Mouse (Mus musculus) neural tube, embryonic 13.5 days (tissue): Measurements from ENCODE around the gene Rnf207. TPM values are rescaled to one million over a fixed set of nuclear protein-coding genes. Genes with fewer than 3 reads are reported as not detected.

Experiments
- ATAC-seq: fragments of 200-750 bp; cut with Nextera tagmentation; 2 replicates; pipeline ENCODE4 v1.8.0; 2017; ENCODE audit warnings: low read depth, mild to moderate bottlenecking, moderate TSS enrichment, moderate library complexity
- H3K27ac ChIP-seq: fragments of 300-500 bp; sonication (generic); replicated peaks from 2 replicates; pipeline ENCODE4 v1.5.1; 2015; ENCODE audit warnings: moderate library complexity, mild to moderate bottlenecking, inconsistent platforms
- H3K27me3 ChIP-seq: fragments of 300-500 bp; sonication (generic); 2 replicates; pipeline ENCODE4 v1.6.1; 2015; ENCODE audit warnings: mild to moderate bottlenecking, inconsistent platforms
- H3K36me3 ChIP-seq: fragments of 300-500 bp; sonication (generic); 2 replicates; pipeline ENCODE4 v1.6.1; 2015; ENCODE audit warnings: mild to moderate bottlenecking, inconsistent platforms
- H3K4me1 ChIP-seq: fragments of 300-500 bp; sonication (generic); replicated peaks from 2 replicates; pipeline ENCODE4 v1.6.1; 2015; ENCODE audit warnings: inconsistent platforms
- H3K4me2 ChIP-seq: fragments of 300-500 bp; sonication (generic); 2 replicates; pipeline ENCODE4 v1.6.1; 2015; ENCODE audit warnings: inconsistent platforms, mild to moderate bottlenecking, moderate library complexity
- H3K4me3 ChIP-seq: fragments of 300-500 bp; sonication (generic); 2 replicates; pipeline ENCODE4 v1.5.1; 2015; ENCODE audit warnings: mild to moderate bottlenecking, inconsistent platforms
- H3K9ac ChIP-seq: fragments of 300-500 bp; sonication (generic); 2 replicates; pipeline ENCODE4 v1.6.1; 2015; ENCODE audit warnings: moderate library complexity, mild to moderate bottlenecking, inconsistent platforms
- H3K9me3 ChIP-seq: fragments of 300-500 bp; sonication (generic); 2 replicates; pipeline ENCODE4 v1.6.1; 2016; ENCODE audit warnings: inconsistent platforms
- WGBS: fragments of 180-500 bp; shearing (Covaris S2); methylation state at CpG from one replicate; pipeline ENCODE4 v1.1.7; 2015; 5-methylcytosine and 5-hydroxymethylcytosine counted together
- polyA plus RNA-seq: library from polyadenylated mRNA; unstranded; fragments of >200 nt; fragmentation: Nextera tagmentation; extraction: Ambion mirVana; gene quantifications from 2 replicates; pipeline ENCODE4 v1.2.1, GENCODE M21; 2015

The Rnf207 gene
- polyA plus RNA-seq, 1 experiment from 2014 or later: 10.4 TPM

DNA sequence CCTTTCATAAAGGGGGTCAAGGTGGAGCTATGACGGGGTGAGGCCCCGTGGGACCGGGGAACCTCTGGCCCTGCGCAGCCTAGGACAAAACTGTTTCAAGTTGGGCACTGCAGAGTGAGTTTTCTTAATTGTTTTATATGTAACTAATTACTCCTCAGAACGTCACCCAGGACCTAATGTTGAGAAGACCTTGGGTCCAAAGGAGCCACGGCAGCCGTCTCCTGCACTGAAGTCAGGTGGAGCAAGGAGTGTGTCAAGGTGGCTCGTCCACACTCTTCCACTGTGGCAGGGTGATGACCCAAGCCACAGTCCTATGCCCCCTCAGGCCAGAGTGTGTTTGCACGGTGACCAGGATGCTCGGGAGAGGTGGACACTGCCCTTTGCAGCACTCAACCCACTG is 15.6 kb downstream of the Rnf207 start:
- Histone ChIP-seq H3K4me3 (no peak overlapping the region), H3K27ac (no peak overlapping the region), H3K4me2 (no peak overlapping the region), H3K9ac (no peak overlapping the region), H3K27me3 (no peaks in the 10 kb centered on the region), H3K4me1 (peaks cover 39% of the 10 kb centered on the region), H3K9me3 (no peaks in the 10 kb centered on the region), H3K36me3 (peaks cover 58% of the 10 kb centered on the region)
- 91% methylated on average over 10 of the region's 10 CpGs for WGBS
- no peak for ATAC-seq

GRCm38 (mm10) chr4:152302012-152302411 is 16.8 kb downstream of the Rnf207 start:
- Histone ChIP-seq H3K36me3 (peaks cover 51% of the 10 kb centered on the region), H3K9ac (no peak overlapping the region)
- WGBS: 81% methylated on average over 11 of the region's 11 CpGs

DNA sequence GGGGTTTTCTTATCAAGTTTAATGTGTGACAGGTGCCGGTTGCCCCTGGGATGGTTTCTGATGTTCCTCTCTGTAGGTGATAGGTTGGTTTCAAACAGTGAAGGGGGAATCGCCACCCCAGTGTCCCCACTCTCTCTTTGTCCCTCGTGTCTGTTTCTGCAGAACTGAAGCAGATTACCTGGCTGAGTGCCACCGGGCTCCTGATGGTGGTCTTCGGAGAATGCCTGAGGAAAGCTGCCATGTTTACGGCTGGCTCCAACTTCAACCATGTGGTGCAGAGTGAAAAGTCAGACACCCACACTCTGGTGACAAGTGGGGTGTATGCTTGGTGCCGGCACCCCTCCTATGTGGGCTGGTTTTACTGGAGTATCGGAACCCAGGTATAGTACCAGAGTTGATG is 18.4 kb downstream of the Rnf207 start:
- H3K4me2 ChIP-seq: no peak overlapping the region
- no peak overlapping the region for H3K4me3 ChIP-seq
- H3K27ac ChIP-seq: no peak overlapping the region
- H3K4me1 ChIP-seq: peaks cover 30% of the 10 kb centered on the region
- peaks cover 7% of the 10 kb centered on the region for H3K27me3 ChIP-seq
- no peaks in the 10 kb centered on the region for H3K9me3 ChIP-seq
- WGBS: 91% methylated on average over 8 of the region's 8 CpGs
- H3K36me3 ChIP-seq: peaks cover 51% of the 10 kb centered on the region
- no peak for ATAC-seq
- H3K9ac ChIP-seq: no peak overlapping the region

More at GRCm38 (mm10) chr4:152302012-152302411, 16.8 kb downstream of the Rnf207 start:
- no peaks in the 10 kb centered on the region for H3K27me3 ChIP-seq
- no peak for ATAC-seq
- peaks cover 40% of the 10 kb centered on the region for H3K4me1 ChIP-seq
- no peak overlapping the region for H3K4me3 ChIP-seq
- no peak overlapping the region for H3K4me2 ChIP-seq
- H3K9me3 ChIP-seq: no peaks in the 10 kb centered on the region
- H3K27ac ChIP-seq: no peak overlapping the region

DNA sequence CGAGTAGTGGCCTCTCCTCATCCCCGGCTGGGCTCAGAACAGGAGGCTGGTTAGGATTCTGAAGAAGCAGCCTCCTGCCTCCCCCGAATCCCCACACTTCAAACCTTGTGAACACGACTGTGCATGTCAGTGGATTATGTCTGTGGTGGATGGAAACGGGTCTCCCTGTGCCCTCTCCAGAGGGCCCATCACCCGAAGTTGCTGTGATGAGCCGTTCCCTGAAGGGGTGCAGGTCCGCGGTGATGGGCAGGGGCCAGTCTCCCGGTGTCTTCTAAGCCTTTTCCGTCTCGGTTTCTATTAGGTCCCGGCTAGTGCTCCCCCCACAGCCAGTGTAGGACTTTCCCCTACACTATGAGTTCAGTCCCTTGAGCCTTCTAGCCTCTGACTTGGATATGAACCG is 20.0 kb downstream of the Rnf207 start:
- Histone ChIP-seq H3K9ac (peak overlapping the region; percentile 97; the same call in 1 of the 2 replicates), H3K9me3 (no peaks in the 10 kb centered on the region), H3K27ac (no peak overlapping the region), H3K4me1 (peaks cover 26% of the 10 kb centered on the region), H3K4me3 (no peak overlapping the region), H3K27me3 (peaks cover 22% of the 10 kb centered on the region), H3K36me3 (peaks cover 42% of the 10 kb centered on the region), H3K4me2 (peak overlapping the region; percentile 98; the same call in 1 of the 2 replicates)
- 91% methylated on average over 14 of the region's 14 CpGs for WGBS
- no peak for ATAC-seq

- Histone ChIP-seq H3K27me3 (peaks cover 39% of the 10 kb centered on the region), H3K4me3 (peak within 1 kb of the TSS; percentile 96), H3K4me1 (peaks cover 43% of the 10 kb centered on the region), H3K36me3 (peaks cover 25% of the 10 kb centered on the region), H3K9ac (peak within 1 kb of the TSS; percentile 97), H3K27ac (peak within 1 kb of the TSS; percentile 86), H3K4me2 (peak within 1 kb of the TSS; percentile 98), H3K9me3 (no peaks in the 10 kb centered on the region)
- WGBS: under 1% methylated on average over 118 of the region's 119 CpGs
- ATAC-seq: peak; percentile 94
These were observed 21.6 kb downstream of the Rnf207 start, which contains the start of gene Icmt for GRCm38 (mm10) chr4:152296874-152297861. Gene Icmt, plus strand, starts transcription at chr4:152297227.

DNA sequence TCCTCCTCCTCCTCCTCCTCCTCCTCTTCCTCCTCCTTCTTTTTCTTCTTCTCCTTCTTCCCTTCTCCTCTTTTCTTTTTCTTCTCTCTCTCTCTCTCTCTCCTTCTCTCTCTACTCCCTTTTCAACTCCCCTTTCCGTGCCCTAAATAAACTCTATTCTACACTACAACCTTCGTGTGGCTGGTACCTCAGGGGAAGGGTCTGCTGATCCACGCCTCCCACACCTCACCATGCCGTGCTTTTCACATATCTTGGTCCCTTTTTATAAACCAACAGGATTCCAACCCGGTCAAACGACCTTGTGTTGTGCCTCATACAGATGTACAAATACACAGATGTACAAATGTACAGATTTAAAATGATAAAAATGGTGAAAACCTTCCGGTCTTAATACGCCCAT is 22.4 kb downstream of the Rnf207 start:
- 25% methylated on average over 8 of the region's 8 CpGs for WGBS
- ATAC-seq: no peak
- Histone ChIP-seq H3K27me3 (peaks cover 46% of the 10 kb centered on the region), H3K36me3 (peaks cover 17% of the 10 kb centered on the region), H3K9ac (peak overlapping the region; percentile 61), H3K4me2 (peak overlapping the region; percentile 69), H3K4me3 (peak overlapping the region; percentile 96), H3K27ac (0 out of 2 replicates have a peak overlapping the region, but pooled peaks have one; percentile 24), H3K9me3 (no peaks in the 10 kb centered on the region), H3K4me1 (peaks cover 51% of the 10 kb centered on the region)

DNA sequence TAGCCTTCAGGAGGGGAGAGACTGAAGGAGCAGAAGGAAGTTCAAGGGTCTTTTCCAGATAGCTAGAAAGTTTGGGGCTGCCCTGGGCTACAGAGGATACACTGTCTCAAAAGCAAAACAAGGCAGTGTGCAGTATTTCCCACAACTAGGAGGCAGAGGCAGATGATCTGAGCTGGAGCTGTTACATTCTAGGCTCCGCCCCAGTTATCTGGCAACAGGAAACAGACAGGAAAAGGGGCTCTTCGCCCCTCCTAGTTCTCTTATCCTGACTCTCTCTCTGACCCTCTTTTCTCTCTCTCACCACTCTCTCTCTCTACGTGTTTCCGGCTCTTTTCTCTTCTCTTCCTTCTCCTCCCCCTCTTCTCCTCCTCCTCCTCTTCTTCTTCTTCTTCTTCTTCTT is 22.9 kb downstream of the Rnf207 start:
- Histone ChIP-seq H3K9me3 (no peaks in the 10 kb centered on the region), H3K36me3 (peaks cover 13% of the 10 kb centered on the region), H3K4me3 (no peak overlapping the region), H3K9ac (no peak overlapping the region), H3K4me1 (peaks cover 55% of the 10 kb centered on the region), H3K4me2 (no peak overlapping the region), H3K27ac (no peak overlapping the region), H3K27me3 (peaks cover 51% of the 10 kb centered on the region)
- 52% methylated on average over 4 of the region's 4 CpGs for WGBS
- ATAC-seq: no peak

- H3K27me3 ChIP-seq: peaks cover 64% of the 10 kb centered on the region
- peaks cover 69% of the 10 kb centered on the region for H3K4me1 ChIP-seq
- no peaks in the 10 kb centered on the region for H3K36me3 ChIP-seq
- no peak overlapping the region for H3K9ac ChIP-seq
- H3K4me2 ChIP-seq: no peak overlapping the region
- H3K9me3 ChIP-seq: no peaks in the 10 kb centered on the region
- 51% methylated on average over 10 of the region's 10 CpGs for WGBS
- no peak overlapping the region for H3K27ac ChIP-seq
- H3K4me3 ChIP-seq: no peak overlapping the region
- no peak for ATAC-seq
These were observed 24.4 kb downstream of the Rnf207 start for GRCm38 (mm10) chr4:152294188-152294929.

GRCm38 (mm10) chr4:152292102-152292765 is 26.6 kb downstream of the Rnf207 start:
- no peak overlapping the region for H3K4me3 ChIP-seq
- H3K36me3 ChIP-seq: no peaks in the 10 kb centered on the region
- WGBS: 2% methylated on average over 12 of the region's 12 CpGs
- 0 out of 2 replicates have a peak overlapping the region, but pooled peaks have one; percentile 18 for H3K9ac ChIP-seq
- no peaks in the 10 kb centered on the region for H3K9me3 ChIP-seq
- H3K4me1 ChIP-seq: peaks cover 68% of the 10 kb centered on the region
- H3K27ac ChIP-seq: peak overlapping the region; percentile 28; the same call in 1 of the 2 replicates
- peaks cover 80% of the 10 kb centered on the region for H3K27me3 ChIP-seq
- ATAC-seq: peak; percentile 17; the same call in 1 of the 2 replicates
- H3K4me2 ChIP-seq: no peak overlapping the region

DNA sequence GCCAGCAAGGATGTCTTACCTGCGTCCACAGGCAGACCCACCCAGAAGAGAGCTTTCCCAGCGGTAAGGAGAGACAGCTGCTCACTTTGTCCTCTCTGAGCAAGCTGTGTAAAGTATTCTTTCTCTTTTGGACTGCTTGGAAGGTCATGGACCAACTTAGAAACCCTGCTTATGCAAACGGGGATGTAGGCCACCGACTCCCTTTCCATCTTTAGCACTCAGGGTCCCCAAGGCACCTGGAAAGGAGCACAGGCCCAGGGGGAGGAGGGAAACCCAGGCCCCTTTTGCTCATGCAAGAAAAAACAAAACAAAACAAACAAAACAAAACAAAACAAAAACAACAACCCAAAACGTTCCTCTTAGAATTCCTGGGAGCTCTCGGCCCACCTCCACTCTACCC is 27.2 kb downstream of the Rnf207 start, which contains the start of gene Hes3:
TSS of gene Hes3 (minus strand) at position 101 of the 400 bp plus-strand sequence.
- H3K27me3 ChIP-seq: peaks cover 87% of the 10 kb centered on the region
- peak within 1 kb of the TSS; percentile 57 for H3K4me2 ChIP-seq
- no peak within 1 kb of the TSS for H3K27ac ChIP-seq
- no peaks in the 10 kb centered on the region for H3K9me3 ChIP-seq
- no peak for ATAC-seq
- H3K4me1 ChIP-seq: peaks cover 74% of the 10 kb centered on the region
- WGBS: 15% methylated on average over 6 of the region's 6 CpGs
- no peaks in the 10 kb centered on the region for H3K36me3 ChIP-seq
- peak within 1 kb of the TSS; percentile 28 for H3K4me3 ChIP-seq
- H3K9ac ChIP-seq: peak within 1 kb of the TSS; percentile 67

DNA sequence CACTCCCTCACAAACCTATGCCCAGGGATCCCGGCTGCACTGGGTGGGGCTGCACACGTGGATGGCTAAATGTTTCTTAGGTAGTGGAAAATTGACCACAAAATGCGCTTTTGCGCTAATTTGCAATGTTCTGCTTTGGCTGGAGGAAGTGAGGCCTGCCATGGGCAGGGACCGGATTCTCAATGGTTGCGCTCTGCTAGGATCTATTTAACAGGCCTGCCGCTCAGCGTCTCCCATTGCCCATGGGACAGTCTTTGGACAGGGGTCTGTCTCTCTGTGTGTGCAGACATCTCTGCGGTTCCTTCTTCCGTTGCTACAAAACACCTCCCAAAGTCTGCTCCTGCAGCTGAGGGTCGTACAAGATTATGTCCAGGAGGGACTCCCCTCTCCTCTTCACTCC is 27.8 kb downstream of the Rnf207 start:
- peak overlapping the region; percentile 57 for H3K4me2 ChIP-seq
- H3K9me3 ChIP-seq: no peaks in the 10 kb centered on the region
- WGBS: 8% methylated on average over 11 of the region's 11 CpGs
- H3K27ac ChIP-seq: no peak overlapping the region
- H3K4me1 ChIP-seq: peaks cover 77% of the 10 kb centered on the region
- peaks cover 91% of the 10 kb centered on the region for H3K27me3 ChIP-seq
- no peak for ATAC-seq
- H3K9ac ChIP-seq: peak overlapping the region; percentile 67
- no peaks in the 10 kb centered on the region for H3K36me3 ChIP-seq
- peak overlapping the region; percentile 28; the same call in 1 of the 2 replicates for H3K4me3 ChIP-seq
